Mouse (Mus musculus) limb, embryonic 10.5 days (tissue): ENCODE measurements around the gene Ankrd42. TPM values are rescaled to one million over a fixed set of nuclear protein-coding genes. Genes with fewer than 3 reads are reported as not detected.

Experiments used
- DNase-seq: peaks from one replicate; pipeline ENCODE4 v3.0.0-alpha.2; 2017; ENCODE audit warnings: low spot score
- H3K27ac ChIP-seq: fragments of 300-500 bp; sonication (generic); 2 replicates; pipeline ENCODE4 v1.5.1; 2016; ENCODE audit warnings: mild to moderate bottlenecking
- H3K27me3 ChIP-seq: fragments of 300-500 bp; sonication (generic); 2 replicates; pipeline ENCODE4 v1.6.1; 2016; ENCODE audit warnings: low read depth, mild to moderate bottlenecking; ENCODE audit not compliant: poor library complexity, severe bottlenecking
- H3K36me3 ChIP-seq: fragments of 300-500 bp; sonication (generic); 2 replicates; pipeline ENCODE4 v1.6.1; 2016; ENCODE audit warnings: mild to moderate bottlenecking, moderate library complexity
- H3K4me1 ChIP-seq: fragments of 300-500 bp; sonication (generic); 2 replicates; pipeline ENCODE4 v1.6.1; 2016
- H3K4me3 ChIP-seq: fragments of 300-500 bp; sonication (generic); 2 replicates; pipeline ENCODE4 v1.5.1; 2016; ENCODE audit warnings: mild to moderate bottlenecking, moderate library complexity
- H3K9me3 ChIP-seq: fragments of 300-500 bp; sonication (generic); replicated peaks from 2 replicates; pipeline ENCODE4 v1.6.1; 2016; ENCODE audit warnings: mild to moderate bottlenecking
- WGBS: fragments of 180-500 bp; shearing (Covaris S2); methylation state at CpG from one replicate; pipeline ENCODE4 v1.1.7; 2016; 5-methylcytosine and 5-hydroxymethylcytosine counted together
- polyA plus RNA-seq: library from polyadenylated mRNA; unstranded; fragments of >200 nt; fragmentation: Nextera tagmentation; extraction: Ambion mirVana; gene quantifications from 2 replicates; pipeline ENCODE4 v1.2.1, GENCODE M21; 2016

The Ankrd42 gene
- polyA plus RNA-seq, 1 experiment from 2014 or later = 10.3 TPM

DNA sequence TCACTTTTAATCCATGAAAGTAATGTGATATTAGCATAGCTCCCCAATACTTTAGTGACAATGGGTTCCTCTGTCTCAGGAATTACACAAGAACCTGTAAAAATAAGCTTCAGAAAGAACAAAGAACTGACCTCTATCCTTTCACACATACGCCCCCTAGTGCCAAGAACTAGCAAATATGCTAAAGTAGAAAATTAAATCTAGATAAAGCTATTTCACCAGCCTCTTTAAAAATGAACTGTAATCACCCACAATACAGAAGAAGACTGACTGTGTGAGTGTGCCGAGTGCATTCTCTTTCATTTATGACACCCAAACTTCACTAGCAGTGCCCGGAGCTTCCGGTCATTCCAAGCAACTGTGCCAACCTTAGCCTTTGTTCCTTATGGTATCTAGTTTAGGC is 86.0 kb downstream of the Ankrd42 start:
- DNase-seq = peak; percentile 30
- Histone ChIP-seq H3K4me3 (no peak overlapping the region), H3K27ac (peak overlapping the region; percentile 44; the same call in 1 of the 2 replicates), H3K27me3 (no peaks in the 10 kb centered on the region), H3K36me3 (no peaks in the 10 kb centered on the region), H3K9me3 (no peaks in the 10 kb centered on the region), H3K4me1 (no peaks in the 10 kb centered on the region)
- 55% methylated on average over 4 of the region's 4 CpGs for WGBS

DNA sequence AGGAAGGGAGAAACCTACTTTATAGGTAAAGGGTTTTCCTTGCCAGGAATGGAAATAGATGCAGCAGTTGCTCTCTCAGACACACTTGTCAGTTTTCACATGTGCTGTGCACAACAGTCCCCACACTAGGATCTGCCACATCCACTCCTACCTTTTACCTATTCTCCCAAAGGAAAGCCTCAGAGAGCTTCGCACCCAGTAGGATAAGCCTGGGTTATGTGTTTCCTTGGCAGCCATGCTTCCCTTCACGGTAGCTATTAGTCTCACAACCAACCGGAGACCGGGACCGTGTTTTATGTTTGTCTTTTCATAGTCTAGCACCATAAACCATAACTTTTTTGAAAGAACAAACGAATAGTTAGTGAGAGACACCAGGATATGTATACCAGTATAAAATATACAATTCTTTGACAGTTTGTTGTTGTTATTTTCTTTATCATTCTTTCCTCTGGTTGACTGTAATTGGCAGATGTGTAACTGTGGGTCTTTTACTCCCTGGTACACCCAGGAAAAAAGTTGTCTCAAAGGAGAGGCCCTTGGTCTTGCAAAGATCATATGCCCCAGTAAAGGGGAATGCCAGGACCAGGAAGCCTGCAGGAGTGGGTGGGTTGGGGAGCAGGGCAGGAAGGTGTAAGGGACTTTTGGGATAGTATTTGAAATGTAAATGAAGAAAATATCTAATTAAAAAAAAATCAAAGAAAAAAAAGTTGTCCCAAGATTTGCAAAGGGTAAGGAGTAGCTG is 86.5 kb downstream of the Ankrd42 start:
- DNase-seq = no peak
- Histone ChIP-seq H3K9me3 (no peaks in the 10 kb centered on the region), H3K27ac (peak overlapping the region; percentile 44; the same call in 1 of the 2 replicates), H3K4me3 (no peak overlapping the region), H3K36me3 (no peaks in the 10 kb centered on the region), H3K27me3 (no peaks in the 10 kb centered on the region), H3K4me1 (no peaks in the 10 kb centered on the region)
- 91% methylated on average over 6 of the region's 6 CpGs for WGBS

DNA sequence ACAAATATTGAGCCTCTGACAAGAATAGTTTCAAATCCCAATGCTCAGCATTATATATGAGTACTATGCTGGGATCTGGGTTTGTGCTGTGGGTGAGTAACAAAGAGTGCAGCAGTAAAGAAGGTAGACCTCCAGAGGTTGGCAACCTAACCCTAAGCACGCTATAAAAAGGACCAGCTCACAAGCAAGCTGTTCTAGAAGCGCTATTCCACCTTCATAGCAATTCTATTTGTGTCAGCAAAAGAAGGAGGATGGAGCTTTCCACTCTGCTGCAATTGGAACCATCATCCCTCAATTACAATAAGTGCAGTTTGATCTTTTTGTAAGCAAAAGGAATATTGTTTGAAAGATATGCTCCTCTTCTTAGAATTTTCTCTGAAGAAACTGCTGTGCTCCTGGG is 90.2 kb downstream of the Ankrd42 start:
- no peak for DNase-seq
- no peaks in the 10 kb centered on the region for H3K9me3 ChIP-seq
- H3K27ac ChIP-seq = no peak overlapping the region
- no peaks in the 10 kb centered on the region for H3K4me1 ChIP-seq
- H3K27me3 ChIP-seq = no peaks in the 10 kb centered on the region
- 81% methylated on average over 2 of the region's 2 CpGs for WGBS
- H3K36me3 ChIP-seq = no peaks in the 10 kb centered on the region
- H3K4me3 ChIP-seq = no peak overlapping the region

DNA sequence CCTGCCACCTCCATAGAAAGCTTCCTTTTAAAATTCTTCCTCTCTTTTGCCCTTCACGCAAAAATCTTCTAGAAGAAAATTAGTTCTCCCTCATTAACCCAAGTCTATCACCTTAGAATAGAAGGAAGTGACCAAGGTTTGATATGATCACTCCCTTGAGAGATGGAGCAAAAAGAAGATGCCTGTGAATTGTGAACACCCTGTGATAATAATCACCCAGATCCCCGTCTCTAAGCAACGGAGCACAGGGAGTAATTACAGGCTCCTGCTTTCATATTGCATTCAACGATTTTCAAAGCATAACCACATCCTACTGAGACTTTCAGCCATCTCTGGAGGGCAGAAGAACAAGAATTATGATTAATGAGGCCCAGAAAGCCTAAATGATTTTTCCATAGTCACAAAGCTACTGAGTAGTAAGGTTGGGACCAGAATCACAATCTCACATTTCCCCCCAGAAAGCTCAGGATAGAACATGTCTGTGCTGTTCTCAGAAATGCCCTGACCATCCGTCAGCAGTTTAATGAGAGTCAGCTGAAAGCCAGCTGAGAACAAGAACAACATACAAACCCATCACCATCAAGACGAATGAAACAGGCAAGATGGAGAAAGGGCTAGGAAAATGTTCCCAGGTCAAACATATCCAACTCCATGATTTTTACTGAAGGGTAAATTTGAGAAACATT is 104.4 kb downstream of the Ankrd42 start:
- 79% methylated on average over 6 of the region's 6 CpGs for WGBS
- DNase-seq = no peak
- H3K4me1 ChIP-seq = no peaks in the 10 kb centered on the region
- H3K4me3 ChIP-seq = no peak overlapping the region
- no peaks in the 10 kb centered on the region for H3K27me3 ChIP-seq
- no peaks in the 10 kb centered on the region for H3K36me3 ChIP-seq
- H3K9me3 ChIP-seq = no peaks in the 10 kb centered on the region
- H3K27ac ChIP-seq = no peak overlapping the region

Other genes with a start within 250 kb of the Ankrd42 start
- 47.5 and 49.1 TPM in 2 replicates for gene Ccdc90b, start 76.0 kb downstream of the Ankrd42 start, polyA plus RNA-seq
- 15.8 and 22.4 TPM in 2 replicates for gene Pcf11, start 32.8 kb upstream of the Ankrd42 start, polyA plus RNA-seq
- 9.3 and 11.2 TPM in 2 replicates for gene Rab30, start 104.5 kb upstream of the Ankrd42 start, polyA plus RNA-seq
- gene Ddias, start 237.1 kb upstream of the Ankrd42 start, polyA plus RNA-seq = 23.0 and 24.4 TPM in 2 replicates
- gene Prcp, start 237.3 kb upstream of the Ankrd42 start, polyA plus RNA-seq = 15.8 and 20.4 TPM in 2 replicates